Mouse (Mus musculus) small intestine, adult 2 months (tissue): Measurements from ENCODE around the gene Capn2.

ENCODE experiments used
- CTCF ChIP-seq: fragments of 200-500 bp; IDR thresholded peaks from 2 replicates; pipeline ENCODE4 v1.5.1; 2012; ENCODE audit warnings: low read depth, mild to moderate bottlenecking, control low read depth, inconsistent platforms, low read length, moderate library complexity, mixed read lengths; ENCODE audit not compliant: insufficient replicate concordance, insufficient read length; ENCODE audit errors: extremely low read depth
- POLR2A ChIP-seq: fragments of 200-500 bp; IDR thresholded peaks from 2 replicates; pipeline ENCODE4 v1.6.1; 2012; ENCODE audit warnings: low read depth, mild to moderate bottlenecking, control low read depth, inconsistent platforms, low read length, moderate library complexity

GRCm38 (mm10) chr1:182424274-182424673 lies 93.1 kb downstream of the Capn2 start:
- TF ChIP-seq CTCF (no peak), POLR2A (no peak)
